Mouse (Mus musculus) ES-E14 (cell line): Measurements from ENCODE around the gene Fam184a. TPM values are rescaled to one million over a fixed set of nuclear protein-coding genes. Genes with fewer than 3 reads are reported as not detected.

Source experiments
- DNase-seq: peaks from one replicate; pipeline ENCODE4 v3.0.0-alpha.2; 2013; ENCODE audit warnings: low read depth, low spot score
- H3K27ac ChIP-seq: 2 replicates; pipeline ENCODE4 v1.5.1; 2012; ENCODE audit warnings: low read depth, mild to moderate bottlenecking, low read length, moderate library complexity, mixed read lengths; ENCODE audit not compliant: poor library complexity, insufficient read depth, severe bottlenecking
- H3K36me3 ChIP-seq: 2 replicates; pipeline ENCODE4 v1.6.1; 2012; ENCODE audit warnings: mild to moderate bottlenecking, low read length, moderate library complexity, mixed read lengths; ENCODE audit not compliant: control insufficient read depth, poor library complexity, insufficient read depth, severe bottlenecking
- H3K4me1 ChIP-seq, 2 experiments: fragments of 150-350 bp in 1 of 2; sonication (generic) in 1 of 2; 2 replicates each; pipeline ENCODE4 v1.6.1; 2012; ENCODE audit warnings: low read length in 2 of 2, mild to moderate bottlenecking in 1 of 2, mixed read lengths in 1 of 2; ENCODE audit not compliant: control insufficient read depth in 2 of 2, insufficient read depth in 2 of 2, poor library complexity in 1 of 2
- H3K4me3 ChIP-seq, 2 experiments: fragments of 150-350 bp in 1 of 2; sonication (generic) in 1 of 2; 2 replicates each; pipeline ENCODE4 v1.5.1; 2012; ENCODE audit warnings: low read length in 2 of 2, low read depth in 1 of 2, mild to moderate bottlenecking in 1 of 2, mixed read lengths in 1 of 2; ENCODE audit not compliant: insufficient read depth in 1 of 2, poor library complexity in 1 of 2, severe bottlenecking in 1 of 2
- H3K9ac ChIP-seq: 2 replicates; pipeline ENCODE4 v1.6.1; 2012; ENCODE audit warnings: low read depth, mild to moderate bottlenecking, low read length, mixed read lengths; ENCODE audit not compliant: poor library complexity, insufficient read depth, severe bottlenecking
- H3K9me3 ChIP-seq: fragments of 150-350 bp; sonication (generic); 2 replicates; pipeline ENCODE4 v1.6.1; 2012; ENCODE audit warnings: low read depth, mild to moderate bottlenecking, low read length; ENCODE audit not compliant: control insufficient read depth, insufficient read depth
- CHD2 ChIP-seq: IDR thresholded peaks from 2 replicates; pipeline ENCODE4 v1.6.1; 2014; ENCODE audit warnings: mild to moderate bottlenecking, low read depth, low read length, inconsistent platforms
- HCFC1 ChIP-seq: IDR thresholded peaks from 2 replicates; pipeline ENCODE4 v1.6.1; 2012; ENCODE audit warnings: low read length, inconsistent platforms, borderline replicate concordance; ENCODE audit not compliant: insufficient read depth
- MAFK ChIP-seq: IDR thresholded peaks from 2 replicates; pipeline ENCODE4 v1.6.1; 2014; ENCODE audit warnings: mild to moderate bottlenecking, low read depth, low read length, inconsistent platforms; ENCODE audit not compliant: insufficient read depth
- ZC3H11A ChIP-seq: IDR thresholded peaks from 2 replicates; pipeline ENCODE4 v1.6.1; 2012; ENCODE audit warnings: low read depth, mild to moderate bottlenecking, inconsistent platforms, low read length, borderline replicate concordance
- ZNF384 ChIP-seq: IDR thresholded peaks from 2 replicates; pipeline ENCODE4 v1.6.1; 2012; ENCODE audit warnings: low read depth, low read length, inconsistent platforms
- in situ Hi-C, 2 experiments: fragments of 600-800 bp; cut with MboI; formaldehyde crosslinking; loops; one replicate each; pipeline ENCODE4 v1.15.1; 2025; ENCODE audit warnings: low sequenced_read_pairs in 2 of 2, inconsistent platforms in 1 of 2; ENCODE audit not compliant: unreplicated experiment in 2 of 2
- total RNA-seq: library from RNA; depleted of rRNA; stranded (reverse); fragments of 300-350 nt; gene quantifications from 2 replicates; pipeline ENCODE4 v1.2.3, GENCODE M21; 2012

The Fam184a gene
- total RNA-seq, 1 experiment: 2.4 TPM

GRCm38 (mm10) chr10:53615850-53616616 lies 134.9 kb downstream of the Fam184a start:
- TF ChIP-seq ZC3H11A (no peak), ZNF384 (no peak), MAFK (no peak), HCFC1 (no peak), CHD2 (no peak)
- Histone ChIP-seq H3K9ac (no peak overlapping the region), H3K4me3 (no peak overlapping the region), H3K4me1 (no peaks in the 10 kb centered on the region), H3K9me3 (no peaks in the 10 kb centered on the region), H3K36me3 (peaks cover 12% of the 10 kb centered on the region), H3K27ac (no peak overlapping the region)
- in situ Hi-C loops: no loop called here
- no peak for DNase-seq

- H3K27ac ChIP-seq: no peak overlapping the region
- no peak for DNase-seq
- no peaks in the 10 kb centered on the region for H3K4me1 ChIP-seq
- no peak overlapping the region for H3K9ac ChIP-seq
- H3K9me3 ChIP-seq: no peaks in the 10 kb centered on the region
- no peak overlapping the region for H3K4me3 ChIP-seq
- peaks cover 18% of the 10 kb centered on the region for H3K36me3 ChIP-seq
- in situ Hi-C loops: no loop called here
- TF ChIP-seq CHD2 (no peak), ZNF384 (no peak), ZC3H11A (no peak), MAFK (no peak), HCFC1 (no peak)
These were observed 137.0 kb downstream of the Fam184a start for GRCm38 (mm10) chr10:53613955-53614354.

- in situ Hi-C loops: no loop called here
- Histone ChIP-seq H3K27ac (no peak overlapping the region), H3K4me1 (no peaks in the 10 kb centered on the region), H3K4me3 (no peak overlapping the region), H3K36me3 (peaks cover 20% of the 10 kb centered on the region), H3K9ac (no peak overlapping the region), H3K9me3 (no peaks in the 10 kb centered on the region)
- TF ChIP-seq CHD2 (no peak), HCFC1 (no peak), MAFK (no peak), ZC3H11A (no peak), ZNF384 (no peak)
- no peak for DNase-seq
These were observed 138.8 kb downstream of the Fam184a start for GRCm38 (mm10) chr10:53612172-53612571.

GRCm38 (mm10) chr10:53608274-53608673 lies 142.6 kb downstream of the Fam184a start:
- H3K9ac ChIP-seq: no peak overlapping the region
- no peak overlapping the region for H3K27ac ChIP-seq
- H3K36me3 ChIP-seq: peaks cover 18% of the 10 kb centered on the region
- in situ Hi-C loops: no loop called here
- no peaks in the 10 kb centered on the region for H3K4me1 ChIP-seq
- DNase-seq: no peak
- TF ChIP-seq CHD2 (no peak), HCFC1 (no peak), ZNF384 (no peak), MAFK (no peak), ZC3H11A (no peak)
- no peak overlapping the region for H3K4me3 ChIP-seq
- no peaks in the 10 kb centered on the region for H3K9me3 ChIP-seq
